Mouse (Mus musculus): ENCODE measurements around the gene Fam84a. TPM values are rescaled to one million over a fixed set of nuclear protein-coding genes. Genes with fewer than 3 reads are reported as not detected.

The Fam84a gene
- total and polyA plus RNA-seq, 3 experiments = not detected

DNA sequence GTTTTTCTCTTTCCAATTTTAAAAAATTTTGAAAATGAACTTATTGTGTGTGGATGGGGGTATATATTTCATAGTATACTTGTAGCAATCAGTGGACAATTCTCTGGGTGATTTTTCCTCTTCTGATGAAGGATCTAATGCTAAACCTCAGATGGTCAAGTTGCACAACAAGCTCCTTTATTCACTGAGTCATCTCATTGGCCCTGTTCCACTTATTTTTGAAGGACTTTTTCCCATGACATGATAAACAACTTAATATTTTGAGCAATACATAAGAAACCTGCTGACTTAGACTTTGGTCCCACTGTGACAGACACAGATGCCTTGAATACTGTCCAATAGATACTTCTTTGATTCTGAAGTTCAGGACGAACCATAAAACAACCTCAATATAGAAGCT, 14.8 kb downstream of the Fam84a start:
- no peaks in the 10 kb centered on the region for H3K9me3 ChIP-seq (replicated peaks; ENCODE audit: low read length)
- no peaks in the 10 kb centered on the region for H3K79me2 ChIP-seq (replicated peaks; ENCODE audit: control insufficient read depth, extremely low read depth, insufficient read depth, poor library complexity, severe bottlenecking)
- no peak overlapping the region for H3K9ac ChIP-seq (ENCODE audit: insufficient read depth, low read depth)
- in situ Hi-C loops (cut with MboI; ENCODE audit: low pct_ligation_motif_present, low pct_unique_long_range_greater_than_20kb, low sequenced_read_pairs) = no loop called here
- no peak overlapping the region for H3K4me2 ChIP-seq (ENCODE audit: insufficient read depth, low read depth, poor library complexity, severe bottlenecking)
- H3K27ac ChIP-seq (ENCODE audit: insufficient read depth, low read depth) = no peak overlapping the region
- DNase-seq (ENCODE audit: extremely low read depth) = no peak
- no peaks in the 10 kb centered on the region for H3K27me3 ChIP-seq (replicated peaks)
- TF ChIP-seq RCOR1 (conservative IDR thresholded peaks at IDR 0.05; ENCODE audit: low read depth, low read length) (no peak), UBTF (IDR thresholded peaks at IDR 0.05; ENCODE audit: low read depth, low read length) (no peak), ZC3H11A (IDR thresholded peaks at IDR 0.05; ENCODE audit: low read depth, low read length) (no peak), JUN (IDR thresholded peaks at IDR 0.05; ENCODE audit: insufficient read depth, low read depth, low read length) (no peak), ZNF384 (IDR thresholded peaks at IDR 0.05; ENCODE audit: low read depth, low read length) (no peak), POLR2AphosphoS2 (IDR thresholded peaks at IDR 0.05; ENCODE audit: low read depth, low read length) (no peak)
- H3K36me3 ChIP-seq (replicated peaks in 1 of 2; ENCODE audit: control insufficient read depth in 1 of 2, insufficient read depth in 1 of 2, low read length in 1 of 2) = no peaks in the 10 kb centered on the region
- no peak overlapping the region for H3K4me3 ChIP-seq (replicated peaks in 1 of 3; ENCODE audit: low read depth in 2 of 3, low read length in 2 of 3, poor library complexity in 1 of 3)
- H3K4me1 ChIP-seq (ENCODE audit: control insufficient read depth in 1 of 2, insufficient read depth in 2 of 2) = peaks cover 0 to 5% of the 10 kb centered on the region in 2 experiments; a peak in 1 of 4 replicates
- dilution Hi-C loops (cut with MboI; ENCODE audit: extremely low pct_ligation_motif_present, extremely low pct_unique_long_range_greater_than_20kb, low sequenced_read_pairs) = no loop called here

- H3K9ac ChIP-seq (ENCODE audit: insufficient read depth, low read depth) = no peak overlapping the region
- DNase-seq (ENCODE audit: extremely low read depth) = no peak
- dilution Hi-C loops (cut with MboI; ENCODE audit: extremely low pct_ligation_motif_present, extremely low pct_unique_long_range_greater_than_20kb, low sequenced_read_pairs) (no loop called here), in situ Hi-C loops (cut with MboI; ENCODE audit: low pct_ligation_motif_present, low pct_unique_long_range_greater_than_20kb, low sequenced_read_pairs) (no loop called here)
- no peaks in the 10 kb centered on the region for H3K79me2 ChIP-seq (replicated peaks; ENCODE audit: control insufficient read depth, extremely low read depth, insufficient read depth, poor library complexity, severe bottlenecking)
- TF ChIP-seq NELFE (IDR thresholded peaks at IDR 0.05; ENCODE audit: low read depth, low read length) = no peak
- H3K4me3 ChIP-seq (replicated peaks in 1 of 3; ENCODE audit: low read depth in 2 of 3, low read length in 2 of 3, poor library complexity in 1 of 3) = no peak overlapping the region
- no peak overlapping the region for H3K4me2 ChIP-seq (ENCODE audit: insufficient read depth, low read depth, poor library complexity, severe bottlenecking)
- H3K36me3 ChIP-seq (replicated peaks in 1 of 2; ENCODE audit: control insufficient read depth in 1 of 2, insufficient read depth in 1 of 2, low read length in 1 of 2) = no peaks in the 10 kb centered on the region
- H3K4me1 ChIP-seq (ENCODE audit: control insufficient read depth in 1 of 2, insufficient read depth in 2 of 2) = no peaks in the 10 kb centered on the region
- no peaks in the 10 kb centered on the region for H3K27me3 ChIP-seq (replicated peaks)
- H3K9me3 ChIP-seq (replicated peaks; ENCODE audit: low read length) = no peaks in the 10 kb centered on the region
- no peak overlapping the region for H3K27ac ChIP-seq (ENCODE audit: insufficient read depth, low read depth)
Measured at GRCm38 (mm10) chr12:14114730-14115129, 37.1 kb downstream of the Fam84a start.

GRCm38 (mm10) chr12:14096944-14097343, 54.9 kb downstream of the Fam84a start:
- in situ Hi-C loops (cut with MboI; ENCODE audit: low pct_ligation_motif_present, low pct_unique_long_range_greater_than_20kb, low sequenced_read_pairs) = no loop called here
- TF ChIP-seq EP300 (IDR thresholded peaks at IDR 0.05; ENCODE audit: low read length) (no peak), HCFC1 (IDR thresholded peaks at IDR 0.05; ENCODE audit: low read depth, low read length) (no peak), RAD21 (IDR thresholded peaks at IDR 0.05; ENCODE audit: low read depth, low read length) (no peak), NRF1 (IDR thresholded peaks at IDR 0.05; ENCODE audit: low read depth, low read length) (no peak), USF1 (IDR thresholded peaks at IDR 0.05; ENCODE audit: low read depth, low read length) (no peak), POLR2A (IDR thresholded peaks at IDR 0.05; ENCODE audit: low read depth, low read length) (no peak), MEF2A (IDR thresholded peaks at IDR 0.05; ENCODE audit: borderline replicate concordance, low read depth, low read length) (no peak)
- dilution Hi-C loops (cut with MboI; ENCODE audit: extremely low pct_ligation_motif_present, extremely low pct_unique_long_range_greater_than_20kb, low sequenced_read_pairs) = no loop called here
- no peak for DNase-seq (ENCODE audit: extremely low read depth)
- Histone ChIP-seq H3K9me3 (replicated peaks; ENCODE audit: low read length) (no peaks in the 10 kb centered on the region), H3K79me2 (replicated peaks; ENCODE audit: control insufficient read depth, extremely low read depth, insufficient read depth, poor library complexity, severe bottlenecking) (no peaks in the 10 kb centered on the region), H3K9ac (ENCODE audit: insufficient read depth, low read depth) (no peak overlapping the region), H3K36me3 (replicated peaks in 1 of 2; ENCODE audit: control insufficient read depth in 1 of 2, insufficient read depth in 1 of 2, low read length in 1 of 2) (no peaks in the 10 kb centered on the region), H3K4me3 (replicated peaks in 1 of 3; ENCODE audit: low read depth in 2 of 3, low read length in 2 of 3, poor library complexity in 1 of 3) (no peak overlapping the region), H3K27me3 (replicated peaks) (no peaks in the 10 kb centered on the region), H3K4me2 (ENCODE audit: insufficient read depth, low read depth, poor library complexity, severe bottlenecking) (no peak overlapping the region), H3K27ac (ENCODE audit: insufficient read depth, low read depth) (no peak overlapping the region), H3K4me1 (ENCODE audit: control insufficient read depth in 1 of 2, insufficient read depth in 2 of 2) (no peaks in the 10 kb centered on the region)
